Mouse (Mus musculus): Measurements from ENCODE around the gene Stk16. TPM values are rescaled to one million over a fixed set of nuclear protein-coding genes. Genes with fewer than 3 reads are reported as not detected.
A peak's percentile ranks its signal among the peaks of the same experiment; 100 is the strongest.

The Stk16 gene
- total and polyA plus RNA-seq, 3 experiments: 48.6 to 67.3 (median 60.6) TPM

DNA sequence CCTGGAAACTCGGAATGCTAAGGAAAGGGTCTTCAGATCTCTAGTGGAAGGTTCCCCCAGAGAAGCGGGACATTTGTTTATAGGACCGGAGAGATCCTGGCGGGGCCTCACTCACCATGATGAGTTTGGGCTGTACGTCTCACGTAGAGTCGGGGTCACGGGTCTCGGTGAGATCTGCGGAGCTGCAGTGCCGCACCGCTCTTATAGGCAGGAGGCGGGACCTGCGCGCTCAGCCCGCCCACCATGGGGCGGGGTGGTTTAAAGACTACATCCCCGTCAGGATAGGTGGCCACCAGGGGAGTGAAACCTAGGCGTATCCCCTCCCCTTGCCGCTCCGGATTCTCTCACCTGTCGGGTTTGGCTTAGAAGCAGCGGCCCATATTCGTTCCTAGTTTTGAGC, 8.4 kb downstream of the Stk16 start:
- Histone ChIP-seq H3K4me1 (ENCODE audit: control insufficient read depth in 1 of 2, insufficient read depth in 2 of 2) (peaks cover 27 to 65% of the 10 kb centered on the region in 2 experiments), H3K36me3 (replicated peaks in 1 of 2; ENCODE audit: control insufficient read depth in 1 of 2, insufficient read depth in 1 of 2, low read length in 1 of 2) (peaks cover 25 to 36% of the 10 kb centered on the region in 2 experiments), H3K4me3 (replicated peaks in 1 of 3; ENCODE audit: low read depth in 2 of 3, low read length in 2 of 3, poor library complexity in 1 of 3) (peak overlapping the region; percentile 74 to 94 (median 88)), H3K9me3 (replicated peaks; ENCODE audit: low read length) (peaks cover 2% of the 10 kb centered on the region), H3K27ac (ENCODE audit: insufficient read depth, low read depth) (peak overlapping the region; percentile 81; the same call in 1 of the 2 replicates), H3K79me2 (replicated peaks; ENCODE audit: control insufficient read depth, extremely low read depth, insufficient read depth, poor library complexity, severe bottlenecking) (peaks cover 35% of the 10 kb centered on the region), H3K9ac (ENCODE audit: insufficient read depth, low read depth) (peak overlapping the region; percentile 88), H3K4me2 (ENCODE audit: insufficient read depth, low read depth, poor library complexity, severe bottlenecking) (peak overlapping the region; percentile 48), H3K27me3 (replicated peaks) (no peaks in the 10 kb centered on the region)
- peak; percentile 87 for DNase-seq (ENCODE audit: extremely low read depth)
- TF ChIP-seq SIN3A (IDR thresholded peaks at IDR 0.05; ENCODE audit: low read length) (0 out of 2 replicates have a peak, but pooled peaks have one; percentile 28), ZNF384 (IDR thresholded peaks at IDR 0.05; ENCODE audit: low read depth, low read length) (no peak), ZMIZ1 (IDR thresholded peaks at IDR 0.05; ENCODE audit: low read depth, low read length) (peak; percentile 98), JUND (conservative IDR thresholded peaks at IDR 0.05; ENCODE audit: low read depth, low read length) (no peak), RCOR1 (conservative IDR thresholded peaks at IDR 0.05; ENCODE audit: low read depth, low read length) (peak; percentile 56; the same call in 1 of the 2 replicates), ZKSCAN1 (IDR thresholded peaks at IDR 0.05; ENCODE audit: borderline replicate concordance, low read depth, low read length) (no peak), CHD2 (IDR thresholded peaks at IDR 0.05; ENCODE audit: low read length) (no peak; the same call in 1 of the 2 replicates), RAD21 (IDR thresholded peaks at IDR 0.05; ENCODE audit: low read depth, low read length) (no peak), MAX (IDR thresholded peaks at IDR 0.05; ENCODE audit: low read length) (0 out of 2 replicates have a peak, but pooled peaks have one; percentile 13), ETS1 (conservative IDR thresholded peaks at IDR 0.05; ENCODE audit: low read depth, low read length) (no peak), MEF2A (IDR thresholded peaks at IDR 0.05; ENCODE audit: borderline replicate concordance, low read depth, low read length) (no peak; the same call in 1 of the 2 replicates), NRF1 (IDR thresholded peaks at IDR 0.05; ENCODE audit: low read depth, low read length) (peak; percentile 50), USF2 (conservative IDR thresholded peaks at IDR 0.05; ENCODE audit: low read depth, low read length) (no peak), POLR2A (IDR thresholded peaks at IDR 0.05; ENCODE audit: low read depth, low read length) (peak; percentile 100), TCF12 (IDR thresholded peaks at IDR 0.05; ENCODE audit: low read depth, low read length) (peak; percentile 93), UBTF (IDR thresholded peaks at IDR 0.05; ENCODE audit: low read depth, low read length) (0 out of 2 replicates have a peak, but pooled peaks have one; percentile 20), POLR2AphosphoS2 (IDR thresholded peaks at IDR 0.05; ENCODE audit: low read depth, low read length) (peak; percentile 97), JUN (IDR thresholded peaks at IDR 0.05; ENCODE audit: insufficient read depth, low read depth, low read length) (no peak), SMC3 (IDR thresholded peaks at IDR 0.05; ENCODE audit: low read depth, low read length) (no peak), CHD1 (IDR thresholded peaks at IDR 0.05; ENCODE audit: low read depth, low read length) (no peak), NELFE (IDR thresholded peaks at IDR 0.05; ENCODE audit: low read depth, low read length) (peak; percentile 99), CTCF (conservative IDR thresholded peaks at IDR 0.05 in 1 of 2, IDR thresholded peaks at IDR 0.05 in 1 of 2; ENCODE audit: low read depth in 2 of 2, low read length in 2 of 2) (no peak), BHLHE40 (IDR thresholded peaks at IDR 0.05; ENCODE audit: low read depth, low read length) (no peak; the same call in none of the 2 replicates), MAZ (IDR thresholded peaks at IDR 0.05; ENCODE audit: low read depth, low read length) (0 out of 2 replicates have a peak, but pooled peaks have one; percentile 38), TBP (conservative IDR thresholded peaks at IDR 0.05; ENCODE audit: low read depth, low read length) (peak; percentile 98), MXI1 (IDR thresholded peaks at IDR 0.05; ENCODE audit: low read depth, low read length) (no peak), GABPA (IDR thresholded peaks at IDR 0.05; ENCODE audit: insufficient replicate concordance, low read depth, low read length) (no peak), E2F4 (IDR thresholded peaks at IDR 0.05; ENCODE audit: insufficient replicate concordance, low read depth, low read length) (no peak), IRF4 (IDR thresholded peaks at IDR 0.05; ENCODE audit: low read depth, low read length) (no peak; the same call in 1 of the 2 replicates), EP300 (IDR thresholded peaks at IDR 0.05; ENCODE audit: low read length) (no peak), USF1 (IDR thresholded peaks at IDR 0.05; ENCODE audit: low read depth, low read length) (no peak), MAFK (IDR thresholded peaks at IDR 0.05; ENCODE audit: insufficient replicate concordance, low read length) (no peak), HCFC1 (IDR thresholded peaks at IDR 0.05; ENCODE audit: low read depth, low read length) (no peak), ELF1 (IDR thresholded peaks at IDR 0.05; ENCODE audit: low read depth, low read length) (no peak), ZC3H11A (IDR thresholded peaks at IDR 0.05; ENCODE audit: low read depth, low read length) (no peak), PAX5 (IDR thresholded peaks at IDR 0.05; ENCODE audit: low read length) (no peak), KAT2A (IDR thresholded peaks at IDR 0.05; ENCODE audit: insufficient replicate concordance, low read length) (no peak), MYC (IDR thresholded peaks at IDR 0.05; ENCODE audit: low read depth, low read length) (0 out of 2 replicates have a peak, but pooled peaks have one; percentile 45)
- dilution Hi-C loops (cut with MboI; ENCODE audit: extremely low pct_ligation_motif_present, extremely low pct_unique_long_range_greater_than_20kb, low sequenced_read_pairs) (no loop called here), in situ Hi-C loops (cut with MboI; ENCODE audit: low pct_ligation_motif_present, low pct_unique_long_range_greater_than_20kb, low sequenced_read_pairs) (no loop called here)
